Mouse (Mus musculus): ENCODE results near the gene Ring1. TPM values are rescaled to one million over a fixed set of nuclear protein-coding genes. Genes with fewer than 3 reads are reported as not detected.

Gene Ring1
- polyA plus RNA-seq, 1 experiment from 2014 or later, result 5.5 TPM

GRCm38 (mm10) chr17:33973572-33973971 lies 50.9 kb downstream of the Ring1 start:
- peaks cover 4% of the 10 kb centered on the region; the same call in 1 of the 2 replicates for H3K4me1 ChIP-seq (replicated peaks; ENCODE audit: control insufficient read depth, insufficient read depth, low read length)
- ATAC-seq (replicated peaks; ENCODE audit: low FRiP score) (no peak), DNase-seq (ENCODE audit: low spot score) (no peak)
- H3K36me3 ChIP-seq (ENCODE audit: control insufficient read depth, insufficient read depth, low read length), result no peaks in the 10 kb centered on the region
- no peak overlapping the region for H3K4me2 ChIP-seq
- 57% methylated on average over 3 of the region's 3 CpGs for WGBS
- peaks cover 11% of the 10 kb centered on the region for H3K27me3 ChIP-seq (replicated peaks; ENCODE audit: control insufficient read depth, insufficient read depth, low read length)
- H3K27ac ChIP-seq (ENCODE audit: low read depth, low read length), result no peak overlapping the region
- H3K9me3 ChIP-seq (ENCODE audit: control insufficient read depth, low read length), result no peaks in the 10 kb centered on the region
- H3K4me3 ChIP-seq (ENCODE audit: low read depth, low read length), result no peak overlapping the region
- no peak overlapping the region for H3K9ac ChIP-seq (ENCODE audit: low read depth, low read length)

- Histone ChIP-seq H3K36me3 (ENCODE audit: control insufficient read depth, insufficient read depth, low read length) (no peaks in the 10 kb centered on the region), H3K27ac (ENCODE audit: low read depth, low read length) (no peak overlapping the region), H3K9me3 (ENCODE audit: control insufficient read depth, low read length) (no peaks in the 10 kb centered on the region), H3K4me3 (ENCODE audit: low read depth, low read length) (no peak overlapping the region), H3K27me3 (replicated peaks; ENCODE audit: control insufficient read depth, insufficient read depth, low read length) (peaks cover 2% of the 10 kb centered on the region), H3K4me1 (replicated peaks; ENCODE audit: control insufficient read depth, insufficient read depth, low read length) (peaks cover under 1% of the 10 kb centered on the region; the same call in 1 of the 2 replicates), H3K9ac (ENCODE audit: low read depth, low read length) (no peak overlapping the region), H3K4me2 (no peak overlapping the region)
- WGBS, result 6% methylated on average over 1 of the region's 1 CpGs
- no peak for DNase-seq (ENCODE audit: low spot score)
- ATAC-seq (replicated peaks; ENCODE audit: low FRiP score), result no peak
These were observed 51.8 kb downstream of the Ring1 start for GRCm38 (mm10) chr17:33972691-33973090.

MicroRNAs within 50 kb of the gene (microRNA counts, 519-probe panel; counts per million panel counts)
- not detected for microRNA mmu-miR-219

Small RNA genes within 50 kb of the gene (microRNA-seq; reads per million reads assigned to microRNA genes)
- not detected for gene Mir219a-1 (ENCODE audit: borderline number of aligned reads)
- not detected for gene Mir219c (ENCODE audit: borderline number of aligned reads)

Other genes with a start within 250 kb of the Ring1 start
- gene Angptl4, start 242.8 kb downstream of the Ring1 start, polyA plus RNA-seq (2014; fragmentation: Nextera tagmentation; extraction: Ambion mirVana), result 28.1 and 31.9 TPM in 2 replicates
- 21.4 and 23.4 TPM in 2 replicates for gene Kank3, start 214.2 kb downstream of the Ring1 start, polyA plus RNA-seq (2014; fragmentation: Nextera tagmentation; extraction: Ambion mirVana)
- gene Rps28, start 200.1 kb downstream of the Ring1 start, polyA plus RNA-seq (2014; fragmentation: Nextera tagmentation; extraction: Ambion mirVana), result 1,026 and 1,173 TPM in 2 replicates
- 390 and 411 TPM in 2 replicates for gene Ndufa7, start 200.1 kb downstream of the Ring1 start, polyA plus RNA-seq (2014; fragmentation: Nextera tagmentation; extraction: Ambion mirVana)
- 44.1 and 49.7 TPM in 2 replicates for gene Cd320, start 181.6 kb downstream of the Ring1 start, polyA plus RNA-seq (2014; fragmentation: Nextera tagmentation; extraction: Ambion mirVana)
- gene Gm7029, start 150.8 kb downstream of the Ring1 start, polyA plus RNA-seq (2014; fragmentation: Nextera tagmentation; extraction: Ambion mirVana), result not detected in 2 replicates
- 10.2 and 11.8 TPM in 2 replicates for gene Kifc1, start 134.0 kb downstream of the Ring1 start, polyA plus RNA-seq (2014; fragmentation: Nextera tagmentation; extraction: Ambion mirVana)
- gene Platr17, start 119.5 kb downstream of the Ring1 start, polyA plus RNA-seq (2014; fragmentation: Nextera tagmentation; extraction: Ambion mirVana), result 1.8 and 2.2 TPM in 2 replicates
- gene Daxx, start 115.3 kb downstream of the Ring1 start, polyA plus RNA-seq (2014; fragmentation: Nextera tagmentation; extraction: Ambion mirVana), result 46.9 and 52.9 TPM in 2 replicates
- 28.1 and 29.1 TPM in 2 replicates for gene Tapbp, start 108.8 kb downstream of the Ring1 start, polyA plus RNA-seq (2014; fragmentation: Nextera tagmentation; extraction: Ambion mirVana)
- gene Zbtb22, start 108.8 kb downstream of the Ring1 start, polyA plus RNA-seq (2014; fragmentation: Nextera tagmentation; extraction: Ambion mirVana), result 12.4 and 13.0 TPM in 2 replicates
- 22.1 and 25.6 TPM in 2 replicates for gene Rgl2, start 95.1 kb downstream of the Ring1 start, polyA plus RNA-seq (2014; fragmentation: Nextera tagmentation; extraction: Ambion mirVana)
- gene Pfdn6, start 84.3 kb downstream of the Ring1 start, polyA plus RNA-seq (2014; fragmentation: Nextera tagmentation; extraction: Ambion mirVana), result 266 and 286 TPM in 2 replicates
- gene Wdr46, start 84.0 kb downstream of the Ring1 start, polyA plus RNA-seq (2014; fragmentation: Nextera tagmentation; extraction: Ambion mirVana), result 62.6 and 67.0 TPM in 2 replicates
- gene B3galt4, start 73.2 kb downstream of the Ring1 start, polyA plus RNA-seq (2014; fragmentation: Nextera tagmentation; extraction: Ambion mirVana), result 2.9 and 3.5 TPM in 2 replicates
- 47.2 and 49.1 TPM in 2 replicates for gene Vps52, start 68.9 kb downstream of the Ring1 start, polyA plus RNA-seq (2014; fragmentation: Nextera tagmentation; extraction: Ambion mirVana)
- gene Rps18, start 68.7 kb downstream of the Ring1 start, polyA plus RNA-seq (2014; fragmentation: Nextera tagmentation; extraction: Ambion mirVana), result 2,164 and 2,343 TPM in 2 replicates
- gene H2-K1, start 24.3 kb downstream of the Ring1 start, polyA plus RNA-seq (2014; fragmentation: Nextera tagmentation; extraction: Ambion mirVana), result 82.7 and 84.9 TPM in 2 replicates
- gene H2-Ke6, start 3.4 kb upstream of the Ring1 start, polyA plus RNA-seq (2014; fragmentation: Nextera tagmentation; extraction: Ambion mirVana), result 34.2 and 45.1 TPM in 2 replicates
- 73.9 and 75.9 TPM in 2 replicates for gene Slc39a7, start 7.0 kb upstream of the Ring1 start, polyA plus RNA-seq (2014; fragmentation: Nextera tagmentation; extraction: Ambion mirVana)
- gene Rxrb, start 7.1 kb upstream of the Ring1 start, polyA plus RNA-seq (2014; fragmentation: Nextera tagmentation; extraction: Ambion mirVana), result 30.8 and 31.5 TPM in 2 replicates
- 0.61 and 0.67 TPM in 2 replicates for gene Col11a2, start 14.8 kb upstream of the Ring1 start, polyA plus RNA-seq (2014; fragmentation: Nextera tagmentation; extraction: Ambion mirVana)
- 0.26 and 0.56 TPM in 2 replicates for gene H2-Oa, start 67.7 kb upstream of the Ring1 start, polyA plus RNA-seq (2014; fragmentation: Nextera tagmentation; extraction: Ambion mirVana)
- gene H2-DMa, start 94.9 kb upstream of the Ring1 start, polyA plus RNA-seq (2014; fragmentation: Nextera tagmentation; extraction: Ambion mirVana), result 5.6 and 5.9 TPM in 2 replicates
- gene Brd2, start 98.0 kb upstream of the Ring1 start, polyA plus RNA-seq (2014; fragmentation: Nextera tagmentation; extraction: Ambion mirVana), result 86.1 and 90.8 TPM in 2 replicates
- gene H2-DMb2, start 118.6 kb upstream of the Ring1 start, polyA plus RNA-seq (2014; fragmentation: Nextera tagmentation; extraction: Ambion mirVana), result 0.32 and 0.34 TPM in 2 replicates
- gene H2-DMb1, start 128.4 kb upstream of the Ring1 start, polyA plus RNA-seq (2014; fragmentation: Nextera tagmentation; extraction: Ambion mirVana), result 0.19 and 0.43 TPM in 2 replicates
- gene Tap1, start 162.9 kb upstream of the Ring1 start, polyA plus RNA-seq (2014; fragmentation: Nextera tagmentation; extraction: Ambion mirVana), result 1.5 and 1.8 TPM in 2 replicates
- gene Psmb9, start 163.1 kb upstream of the Ring1 start, polyA plus RNA-seq (2014; fragmentation: Nextera tagmentation; extraction: Ambion mirVana), result 2.3 and 4.0 TPM in 2 replicates
- gene Psmb8, start 173.0 kb upstream of the Ring1 start, polyA plus RNA-seq (2014; fragmentation: Nextera tagmentation; extraction: Ambion mirVana), result 8.4 and 10.3 TPM in 2 replicates
- gene Tap2, start 178.8 kb upstream of the Ring1 start, polyA plus RNA-seq (2014; fragmentation: Nextera tagmentation; extraction: Ambion mirVana), result 6.6 and 7.4 TPM in 2 replicates
- not detected in 2 replicates for gene H2-Ob, start 214.2 kb upstream of the Ring1 start, polyA plus RNA-seq (2014; fragmentation: Nextera tagmentation; extraction: Ambion mirVana)
- gene H2-Ab1, start 233.0 kb upstream of the Ring1 start, polyA plus RNA-seq (2014; fragmentation: Nextera tagmentation; extraction: Ambion mirVana), result 3.9 and 4.1 TPM in 2 replicates

Measured in liver, embryonic 11.5 days (tissue).